Mouse (Mus musculus): ENCODE data around the gene Fbxo45. TPM values are rescaled to one million over a fixed set of nuclear protein-coding genes. Genes with fewer than 3 reads are reported as not detected.
"Not testable (repeated sequence)": the region's sequence is repeated elsewhere in the genome, so short reads cannot be mapped to it uniquely, and the experiment has no call there.

Fbxo45 gene
- polyA plus RNA-seq, 2 experiments, result 13.3 to 14.0 TPM

GRCm38 (mm10) chr16:32246351-32246791 lies 587 bp downstream of the Fbxo45 start:
- H3K9me3 ChIP-seq (ENCODE audit: control insufficient read depth, low read length), result no peaks in the 10 kb centered on the region
- H3K4me3 ChIP-seq (replicated peaks; ENCODE audit: low read length), result peak overlapping the region; percentile 67
- H3K27ac ChIP-seq (replicated peaks; ENCODE audit: low read depth, low read length), result peak overlapping the region; percentile 94
- H3K36me3 ChIP-seq (ENCODE audit: control insufficient read depth, insufficient read depth, low read length), result no peaks in the 10 kb centered on the region
- H3K4me1 ChIP-seq (ENCODE audit: control insufficient read depth, insufficient read depth, low read length), result peaks cover 15% of the 10 kb centered on the region
- TF ChIP-seq POLR2A (IDR thresholded peaks at IDR 0.05; ENCODE audit: borderline replicate concordance, extremely low read depth, insufficient read depth, insufficient read length), result no peak
- H3K4me2 ChIP-seq (replicated peaks; ENCODE audit: low read depth, low read length, severe bottlenecking), result peak overlapping the region; percentile 70
- 0% methylated on average over 36 of the region's 41 CpGs for WGBS
- H3K27me3 ChIP-seq (ENCODE audit: control insufficient read depth, insufficient read depth, low read length), result no peaks in the 10 kb centered on the region
- peak overlapping the region; percentile 81 for H3K9ac ChIP-seq (ENCODE audit: low read depth, low read length, severe bottlenecking)
- ATAC-seq (ENCODE audit: low FRiP score, low read depth) (peak; percentile 26; the same call in 1 of the 2 replicates), DNase-seq (ENCODE audit: low spot score) (peak; percentile 3)

- H3K4me1 ChIP-seq (ENCODE audit: control insufficient read depth, insufficient read depth, low read length), result peaks cover 15% of the 10 kb centered on the region
- no peak for DNase-seq (ENCODE audit: low spot score)
- 70% methylated on average over 3 of the region's 3 CpGs for WGBS
- no peak overlapping the region for H3K4me2 ChIP-seq (replicated peaks; ENCODE audit: low read depth, low read length, severe bottlenecking)
- no peak for TF ChIP-seq POLR2A (IDR thresholded peaks at IDR 0.05; ENCODE audit: borderline replicate concordance, extremely low read depth, insufficient read depth, insufficient read length)
- H3K36me3 ChIP-seq (ENCODE audit: control insufficient read depth, insufficient read depth, low read length), result no peaks in the 10 kb centered on the region
- no peaks in the 10 kb centered on the region for H3K9me3 ChIP-seq (ENCODE audit: control insufficient read depth, low read length)
- ATAC-seq (ENCODE audit: low FRiP score, low read depth), result no peak
- H3K27ac ChIP-seq (replicated peaks; ENCODE audit: low read depth, low read length), result no peak overlapping the region
- no peak overlapping the region for H3K4me3 ChIP-seq (replicated peaks; ENCODE audit: low read length)
- no peak overlapping the region for H3K9ac ChIP-seq (ENCODE audit: low read depth, low read length, severe bottlenecking)
- no peaks in the 10 kb centered on the region for H3K27me3 ChIP-seq (ENCODE audit: control insufficient read depth, insufficient read depth, low read length)
Measured at GRCm38 (mm10) chr16:32243901-32244300, 3.1 kb downstream of the Fbxo45 start.

GRCm38 (mm10) chr16:32239428-32240312 lies 7.3 kb downstream of the Fbxo45 start:
- no peak overlapping the region for H3K9ac ChIP-seq (ENCODE audit: low read depth, low read length, severe bottlenecking)
- H3K9me3 ChIP-seq (ENCODE audit: control insufficient read depth, low read length), result no peaks in the 10 kb centered on the region
- WGBS, result 83% methylated on average over 2 of the region's 2 CpGs
- 0 out of 2 replicates have a peak, but pooled peaks cover under 1% of the 10 kb centered on the region for H3K4me1 ChIP-seq (ENCODE audit: control insufficient read depth, insufficient read depth, low read length)
- ATAC-seq (ENCODE audit: low FRiP score, low read depth), result no peak
- H3K36me3 ChIP-seq (ENCODE audit: control insufficient read depth, insufficient read depth, low read length), result peaks cover 21% of the 10 kb centered on the region
- H3K4me3 ChIP-seq (replicated peaks; ENCODE audit: low read length), result no peak overlapping the region
- TF ChIP-seq POLR2A (IDR thresholded peaks at IDR 0.05; ENCODE audit: borderline replicate concordance, extremely low read depth, insufficient read depth, insufficient read length), result no peak
- no peak for DNase-seq (ENCODE audit: low spot score)
- no peak overlapping the region for H3K27ac ChIP-seq (replicated peaks; ENCODE audit: low read depth, low read length)
- H3K27me3 ChIP-seq (ENCODE audit: control insufficient read depth, insufficient read depth, low read length), result no peaks in the 10 kb centered on the region
- no peak overlapping the region for H3K4me2 ChIP-seq (replicated peaks; ENCODE audit: low read depth, low read length, severe bottlenecking)

GRCm38 (mm10) chr16:32237930-32238680 lies 8.9 kb downstream of the Fbxo45 start:
- ATAC-seq (ENCODE audit: low FRiP score, low read depth) (no peak), DNase-seq (ENCODE audit: low spot score) (no peak)
- H3K9ac ChIP-seq (ENCODE audit: low read depth, low read length, severe bottlenecking), result no peak overlapping the region
- 94% methylated on average over 19 of the region's 19 CpGs for WGBS
- H3K27me3 ChIP-seq (ENCODE audit: control insufficient read depth, insufficient read depth, low read length), result no peaks in the 10 kb centered on the region
- H3K4me3 ChIP-seq (replicated peaks; ENCODE audit: low read length), result no peak overlapping the region
- no peak overlapping the region for H3K4me2 ChIP-seq (replicated peaks; ENCODE audit: low read depth, low read length, severe bottlenecking)
- H3K36me3 ChIP-seq (ENCODE audit: control insufficient read depth, insufficient read depth, low read length), result peaks cover 35% of the 10 kb centered on the region
- no peaks in the 10 kb centered on the region for H3K4me1 ChIP-seq (ENCODE audit: control insufficient read depth, insufficient read depth, low read length)
- TF ChIP-seq POLR2A (IDR thresholded peaks at IDR 0.05; ENCODE audit: borderline replicate concordance, extremely low read depth, insufficient read depth, insufficient read length), result no peak
- no peak overlapping the region for H3K27ac ChIP-seq (replicated peaks; ENCODE audit: low read depth, low read length)
- no peaks in the 10 kb centered on the region for H3K9me3 ChIP-seq (ENCODE audit: control insufficient read depth, low read length)

GRCm38 (mm10) chr16:32232050-32232449 lies 14.9 kb downstream of the Fbxo45 start:
- DNase-seq (ENCODE audit: low spot score); H3K27ac ChIP-seq (replicated peaks; ENCODE audit: low read depth, low read length); H3K4me1 ChIP-seq (ENCODE audit: control insufficient read depth, insufficient read depth, low read length); H3K9ac ChIP-seq (ENCODE audit: low read depth, low read length, severe bottlenecking); H3K4me3 ChIP-seq (replicated peaks; ENCODE audit: low read length); ATAC-seq (ENCODE audit: low FRiP score, low read depth); H3K4me2 ChIP-seq (replicated peaks; ENCODE audit: low read depth, low read length, severe bottlenecking); H3K9me3 ChIP-seq (ENCODE audit: control insufficient read depth, low read length); H3K27me3 ChIP-seq (ENCODE audit: control insufficient read depth, insufficient read depth, low read length): not testable (repeated sequence)
- H3K36me3 ChIP-seq (ENCODE audit: control insufficient read depth, insufficient read depth, low read length), result peaks cover 33% of the 10 kb centered on the region
- WGBS, result 93% methylated on average over 3 of the region's 3 CpGs

Measured in limb, embryonic 14.5 days (tissue).